Mouse (Mus musculus): ENCODE measurements around the gene Farsa.
A peak's percentile ranks its signal among the peaks of the same experiment; 100 is the strongest.

DNA sequence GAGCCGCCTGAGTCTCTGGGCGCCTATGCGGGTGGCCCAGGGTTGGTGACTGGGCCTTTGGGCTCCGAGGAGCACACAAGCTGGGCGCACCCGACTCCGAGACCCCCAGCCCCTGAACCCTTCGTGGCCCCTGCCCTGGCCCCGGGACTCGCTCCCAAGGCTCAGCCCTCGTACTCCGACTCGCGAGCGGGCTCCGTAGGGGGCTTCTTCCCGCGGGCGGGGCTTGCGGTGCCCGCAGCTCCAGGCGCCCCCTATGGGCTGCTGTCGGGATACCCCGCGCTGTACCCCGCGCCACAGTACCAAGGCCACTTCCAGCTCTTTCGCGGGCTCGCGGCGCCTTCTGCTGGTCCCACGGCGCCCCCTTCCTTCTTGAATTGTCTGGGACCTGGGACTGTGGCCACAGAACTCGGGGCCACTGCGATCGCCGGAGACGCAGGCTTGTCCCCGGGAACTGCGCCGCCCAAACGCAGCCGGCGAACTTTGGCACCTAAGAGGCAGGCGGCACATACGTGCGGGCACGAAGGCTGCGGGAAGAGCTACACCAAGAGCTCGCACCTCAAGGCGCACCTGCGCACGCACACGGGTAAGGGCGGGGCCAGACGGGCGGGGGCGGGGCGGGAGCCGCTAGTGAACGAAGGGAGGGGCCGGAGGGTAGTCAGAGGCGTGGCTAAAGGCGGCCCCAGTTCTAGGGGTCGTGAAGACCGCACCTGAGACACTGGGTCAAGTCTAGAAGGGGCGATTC lies 46.3 kb downstream of the Farsa start:
- TF ChIP-seq POLR2A (IDR thresholded peaks at IDR 0.05; ENCODE audit: borderline replicate concordance, control insufficient read depth, low read depth, low read length) (peak; percentile 31; the same call in 1 of the 2 replicates), CTCF (IDR thresholded peaks at IDR 0.05; ENCODE audit: control insufficient read depth, insufficient read depth, low read length) (peak; percentile 68)

All from bone marrow, adult 2 months (tissue).